ENCODE assay signal across 11 mouse cellular contexts in genomic region chr1:164320731-164321130, GRCm38 (mm10). TPM values are rescaled to one million over a fixed set of nuclear protein-coding genes. Genes with fewer than 3 reads are reported as not detected.
DNase-seq lines count a peak whose midpoint lies in the region; ATAC-seq and TF ChIP-seq lines count a peak whose summit lies in the region.
"Had no signal": no experiment of that assay in that cellular context is flagged by ENCODE, and none has a peak within 500 bp of the region (broad histone marks: within the 10 kb centered on the region; RNA-seq: fewer than 3 reads in every experiment).

No protein-coding gene starts in this region.

- H3K9me3 ChIP-seq in intestine, postnatal 0 days (ENCODE audit: control insufficient read depth): no peaks in the 10 kb centered on the region
- H3K9me3 ChIP-seq: liver, embryonic 12.5 days had no signal

- TF ChIP-seq CTCF in intestine, postnatal 0 days (IDR thresholded peaks at IDR 0.05; ENCODE audit: low read depth): no peak

- no peaks in the 10 kb centered on the region for H3K27me3 ChIP-seq in intestine, postnatal 0 days (replicated peaks; ENCODE audit: control insufficient read depth, insufficient read depth, low read length)
- H3K27me3 ChIP-seq: liver, embryonic 12.5 days; Patski had no signal

- DNase-seq in frontal cortex, postnatal 10 days (ENCODE audit: low spot score in 2 of 2): peak; percentile 27 to 46
- peak; percentile 57 to 65 for DNase-seq in layer of hippocampus, adult 8-10 months (ENCODE audit: low spot score in 2 of 2)
- DNase-seq in layer of hippocampus, adult 11-12 months (ENCODE audit: low spot score): no peak
- DNase-seq in brain, adult 2 months (ENCODE audit: low read depth, low spot score): peak; percentile 57
- DNase-seq in thymus, postnatal 4 days: no peak
- no peak for DNase-seq in ovary, postnatal 36 days (ENCODE audit: low spot score)
- DNase-seq: adrenal gland, postnatal 14 days had no signal

- 51% methylated on average over 5 of the region's 5 CpGs for WGBS in intestine, postnatal 0 days

- H3K4me1 ChIP-seq in intestine, postnatal 0 days (replicated peaks; ENCODE audit: control insufficient read depth, insufficient read depth, low read length): no peaks in the 10 kb centered on the region; the same call in 1 of the 2 replicates

- ATAC-seq in frontal cortex, adult (ENCODE audit: low TSS enrichment): no peak
- no peak for ATAC-seq in intestine, postnatal 0 days
- ATAC-seq: liver, embryonic 12.5 days had no signal

- no peak overlapping the region for H3K9ac ChIP-seq in intestine, postnatal 0 days (ENCODE audit: low read depth, low read length)
- H3K9ac ChIP-seq: liver, embryonic 12.5 days had no signal

- H3K36me3 ChIP-seq in intestine, postnatal 0 days (ENCODE audit: control insufficient read depth, insufficient read depth): no peaks in the 10 kb centered on the region
- H3K36me3 ChIP-seq: liver, embryonic 12.5 days had no signal

- H3K4me3 ChIP-seq in intestine, postnatal 0 days (ENCODE audit: low read depth, low read length): no peak overlapping the region
- H3K4me3 ChIP-seq: liver, embryonic 12.5 days had no signal

- no peak overlapping the region for H3K4me2 ChIP-seq in intestine, postnatal 0 days (replicated peaks; ENCODE audit: low read depth)

- H3K27ac ChIP-seq in intestine, postnatal 0 days (ENCODE audit: low read depth, low read length): peak overlapping the region; percentile 10; the same call in 1 of the 2 replicates
- H3K27ac ChIP-seq: liver, embryonic 12.5 days had no signal

RNA-seq across cellular contexts. Expression of gene Blzf1, which starts 13.4 kb away (rescaled TPM):
- total RNA-seq in layer of hippocampus, adult 8-10 months (2022): 10 to 100 TPM; 21.5 to 24.6 (median 21.8) TPM
- polyA plus RNA-seq in intestine, postnatal 0 days (2015; fragmentation: Nextera tagmentation; extraction: Ambion mirVana): 16.7 and 17.2 TPM in 2 replicates

RNA-seq across cellular contexts. Expression of gene Nme7, which starts 16.8 kb away (rescaled TPM):
- total RNA-seq in layer of hippocampus, adult 8-10 months (2022): 10 to 100 TPM; 25.4 to 31.7 (median 28.6) TPM
- 17.7 and 18.0 TPM in 2 replicates for polyA plus RNA-seq in intestine, postnatal 0 days (2015; fragmentation: Nextera tagmentation; extraction: Ambion mirVana)

RNA-seq across cellular contexts. Expression of gene Ccdc181, which starts 45.3 kb away (rescaled TPM):
- total RNA-seq in layer of hippocampus, adult 8-10 months (2022): 10 to 100 TPM; 18.5 to 22.8 (median 22.0) TPM
- polyA plus RNA-seq in intestine, postnatal 0 days (2015; fragmentation: Nextera tagmentation; extraction: Ambion mirVana): 5.2 and 6.0 TPM in 2 replicates

Comparison
In these comparisons a context has a peak if more than half of its experiments do, and no peak if none do; other contexts are left out.
1. DNase-seq: peak in frontal cortex, postnatal 10 days (2 of 2), layer of hippocampus, adult 8-10 months (2 of 2) and brain, adult 2 months (single experiment); none in layer of hippocampus, adult 11-12 months (single experiment), thymus, postnatal 4 days (single experiment) and ovary, postnatal 36 days (single experiment).